In genomic region chr7:97726080-97726479, GRCm38 (mm10) we compare ENCODE assay signal across 21 mouse cellular contexts. TPM values are rescaled to one million over a fixed set of nuclear protein-coding genes. Genes with fewer than 3 reads are reported as not detected.
DNase-seq lines count a peak whose midpoint lies in the region; TF ChIP-seq lines count a peak whose summit lies in the region.
"Had no signal": no experiment of that assay in that cellular context is flagged by ENCODE, and none has a peak within 500 bp of the region (broad histone marks: within the 10 kb centered on the region; RNA-seq: fewer than 3 reads in every experiment).

No protein-coding gene starts in this region.

- intact Hi-C loops in heart, postnatal 10 days (cut with DNase I) = no loop called here

- H3K4me3 ChIP-seq in thymus, adult 2 months (ENCODE audit: control insufficient read depth, insufficient read depth, low read length) = peak overlapping the region; percentile 5; the same call in 1 of the 2 replicates
- no peak overlapping the region for H3K4me3 ChIP-seq in CH12.LX (replicated peaks in 1 of 3; ENCODE audit: low read depth in 2 of 3, low read length in 2 of 3, poor library complexity in 1 of 3)
- H3K4me3 ChIP-seq: embryonic facial prominence, embryonic 10.5 days; embryonic facial prominence, embryonic 12.5 days; forebrain, embryonic 13.5 days; forebrain, embryonic 15.5 days had no signal

- in situ Hi-C loops in CH12.LX (cut with MboI; ENCODE audit: low pct_ligation_motif_present, low pct_unique_long_range_greater_than_20kb, low sequenced_read_pairs) = no loop called here

- peaks cover 49% of the 10 kb centered on the region for H3K4me1 ChIP-seq in thymus, adult 2 months (replicated peaks; ENCODE audit: control insufficient read depth, insufficient read depth, low read length)
- H3K4me1 ChIP-seq in CH12.LX (ENCODE audit: control insufficient read depth in 1 of 2, insufficient read depth in 2 of 2) = no peaks in the 10 kb centered on the region
- H3K4me1 ChIP-seq: embryonic facial prominence, embryonic 12.5 days had no signal

- no peak for TF ChIP-seq POLR2A in thymus, adult 2 months (IDR thresholded peaks at IDR 0.05; ENCODE audit: control insufficient read depth, extremely low read depth, insufficient read depth, low read length, poor library complexity)
- no peak for TF ChIP-seq POLR2A in CH12.LX (IDR thresholded peaks at IDR 0.05; ENCODE audit: low read depth, low read length)

- no peak for TF ChIP-seq EP300 in CH12.LX (IDR thresholded peaks at IDR 0.05; ENCODE audit: low read length)

- no peak overlapping the region for H3K9ac ChIP-seq in CH12.LX (ENCODE audit: insufficient read depth, low read depth)
- H3K9ac ChIP-seq: embryonic facial prominence, embryonic 12.5 days; forebrain, embryonic 13.5 days; forebrain, embryonic 15.5 days had no signal

- 58% methylated on average over 7 of the region's 7 CpGs for WGBS in thymus, adult 2 months

- H3K4me2 ChIP-seq in CH12.LX (ENCODE audit: insufficient read depth, low read depth, poor library complexity, severe bottlenecking) = no peak overlapping the region
- H3K4me2 ChIP-seq: embryonic facial prominence, embryonic 12.5 days; forebrain, embryonic 13.5 days; forebrain, embryonic 15.5 days had no signal

- no peak for TF ChIP-seq RAD21 in CH12.LX (IDR thresholded peaks at IDR 0.05; ENCODE audit: low read depth, low read length)

- no peaks in the 10 kb centered on the region for H3K9me3 ChIP-seq in CH12.LX (replicated peaks; ENCODE audit: low read length)
- H3K9me3 ChIP-seq: embryonic facial prominence, embryonic 10.5 days; embryonic facial prominence, embryonic 12.5 days; forebrain, embryonic 13.5 days; forebrain, embryonic 15.5 days; G1E had no signal

- no peaks in the 10 kb centered on the region for H3K27me3 ChIP-seq in thymus, adult 2 months (ENCODE audit: control insufficient read depth, insufficient read depth, low read length)
- H3K27me3 ChIP-seq in CH12.LX (replicated peaks) = no peaks in the 10 kb centered on the region
- H3K27me3 ChIP-seq: embryonic facial prominence, embryonic 12.5 days; forebrain, embryonic 13.5 days; forebrain, embryonic 15.5 days; Patski had no signal

- TF ChIP-seq CTCF in thymus, adult 2 months (IDR thresholded peaks at IDR 0.05; ENCODE audit: borderline replicate concordance, control insufficient read depth, extremely low read depth, insufficient read depth, low read length, poor library complexity) = no peak
- no peak for TF ChIP-seq CTCF in CH12.LX (conservative IDR thresholded peaks at IDR 0.05 in 1 of 2, IDR thresholded peaks at IDR 0.05 in 1 of 2; ENCODE audit: low read depth in 2 of 2, low read length in 2 of 2)

- dilution Hi-C loops in CH12.LX (cut with MboI; ENCODE audit: extremely low pct_ligation_motif_present, extremely low pct_unique_long_range_greater_than_20kb, low sequenced_read_pairs) = no loop called here

- peak overlapping the region; percentile 98 for H3K27ac ChIP-seq in thymus, adult 2 months (ENCODE audit: control insufficient read depth, insufficient read depth, low read length)
- no peak overlapping the region for H3K27ac ChIP-seq in CH12.LX (ENCODE audit: insufficient read depth, low read depth)
- H3K27ac ChIP-seq: embryonic facial prominence, embryonic 10.5 days; embryonic facial prominence, embryonic 12.5 days; forebrain, embryonic 13.5 days; forebrain, embryonic 15.5 days had no signal

- no peak for DNase-seq in thymus, adult 2 months
- no peak for DNase-seq in thymus, postnatal 25 days
- no peak for DNase-seq in CH12.LX (ENCODE audit: extremely low read depth)
- peak; percentile 58 for DNase-seq in thymus, postnatal 14 days
- DNase-seq in thymus, postnatal 4 days = peak; percentile 66
- no peak for DNase-seq in layer of hippocampus, adult 11-12 months (ENCODE audit: low spot score)
- DNase-seq in heart, postnatal 10 days = no peak
- DNase-seq: adrenal gland, adult 8-10 months; adrenal gland, postnatal 14 days; adrenal gland, postnatal 36 days; cerebellum, adult 11-12 months; cerebellum, adult 2 months; cerebellum, adult 9-10 months; cerebellum, postnatal 10 days; cerebellum, postnatal 25 days had no signal

- H3K79me2 ChIP-seq in CH12.LX (replicated peaks; ENCODE audit: control insufficient read depth, extremely low read depth, insufficient read depth, poor library complexity, severe bottlenecking) = no peaks in the 10 kb centered on the region

- H3K36me3 ChIP-seq in thymus, adult 2 months (ENCODE audit: control insufficient read depth, insufficient read depth, low read length) = peaks cover 53% of the 10 kb centered on the region
- H3K36me3 ChIP-seq in CH12.LX (replicated peaks in 1 of 2; ENCODE audit: control insufficient read depth in 1 of 2, insufficient read depth in 1 of 2, low read length in 1 of 2) = peaks cover 4 to 74% of the 10 kb centered on the region in 2 experiments

TF ChIP-seq in CH12.LX, 34 proteins besides CTCF, POLR2A, EP300 and RAD21:
- TF ChIP-seq RCOR1 (conservative IDR thresholded peaks at IDR 0.05; ENCODE audit: low read depth, low read length) (no peak), POLR2AphosphoS2 (IDR thresholded peaks at IDR 0.05; ENCODE audit: low read depth, low read length) (peak; percentile 23; the same call in 1 of the 2 replicates), ELF1 (IDR thresholded peaks at IDR 0.05; ENCODE audit: low read depth, low read length) (no peak), E2F4 (IDR thresholded peaks at IDR 0.05; ENCODE audit: insufficient replicate concordance, low read depth, low read length) (no peak), ZKSCAN1 (IDR thresholded peaks at IDR 0.05; ENCODE audit: borderline replicate concordance, low read depth, low read length) (no peak), USF1 (IDR thresholded peaks at IDR 0.05; ENCODE audit: low read depth, low read length) (no peak)

RNA-seq across cellular contexts. Expression of gene Aqp11, which starts 12.0 kb away (rescaled TPM):
- 277 and 395 TPM in 2 replicates for polyA plus RNA-seq in thymus, adult 2 months (2012; rRNA removed)
- total RNA-seq in CH12.LX (2012; rRNA removed) (0.42 and 0.89 TPM in 2 replicates), CH12.LX (2014; rRNA removed) (0.28 and 0.46 TPM in 2 replicates)
- 1.0 and 2.0 TPM in 2 replicates for polyA plus RNA-seq in CH12.LX (2012; ENCODE audit: insufficient read length, low read depth)
- total RNA-seq in heart, postnatal 10 days (2021) = 1 to 10 TPM; 1.1 to 1.4 TPM

RNA-seq across cellular contexts. Expression of gene Clns1a, which starts 29.6 kb away (rescaled TPM):
- polyA plus RNA-seq in thymus, adult 2 months (2012; rRNA removed) = 60.8 and 63.3 TPM in 2 replicates
- total RNA-seq in CH12.LX (2012; rRNA removed) (140 and 172 TPM in 2 replicates), CH12.LX (2014; rRNA removed) (305 and 306 TPM in 2 replicates)
- polyA plus RNA-seq in CH12.LX (2012; ENCODE audit: insufficient read length, low read depth) = 240 and 284 TPM in 2 replicates
- 10 to 100 TPM; 33.3 to 40.5 TPM for total RNA-seq in heart, postnatal 10 days (2021)

Comparison
In these comparisons a context has a peak if more than half of its experiments do, and no peak if none do; other contexts are left out.
1. DNase-seq: peak in thymus, postnatal 14 days (single experiment) and thymus, postnatal 4 days (single experiment); none in thymus, adult 2 months (single experiment), thymus, postnatal 25 days (single experiment), CH12.LX (single experiment), layer of hippocampus, adult 11-12 months (single experiment) and heart, postnatal 10 days (0 of 2).